Mouse (Mus musculus): ENCODE data around the gene Scaf8. TPM values are rescaled to one million over a fixed set of nuclear protein-coding genes. Genes with fewer than 3 reads are reported as not detected.

The Scaf8 gene
- polyA plus RNA-seq, 1 experiment, result not detected

GRCm38 (mm10) chr17:3200328-3200727 is 85.6 kb downstream of the Scaf8 start:
- Histone ChIP-seq H3K4me3 (ENCODE audit: insufficient read depth, low read depth, low read length) (no peak overlapping the region), H3K4me1 (ENCODE audit: control insufficient read depth, insufficient read depth, low read length) (0 out of 2 replicates have a peak, but pooled peaks cover 4% of the 10 kb centered on the region), H3K27ac (ENCODE audit: insufficient read depth, low read depth, low read length) (no peak overlapping the region)
- no peak for TF ChIP-seq POLR2A (IDR thresholded peaks at IDR 0.05; ENCODE audit: insufficient read depth, low read depth, low read length)
- TF ChIP-seq CTCF (IDR thresholded peaks at IDR 0.05; ENCODE audit: insufficient read depth, low read depth, low read length), result no peak
- 54% methylated on average over 8 of the region's 8 CpGs for WGBS

DNA sequence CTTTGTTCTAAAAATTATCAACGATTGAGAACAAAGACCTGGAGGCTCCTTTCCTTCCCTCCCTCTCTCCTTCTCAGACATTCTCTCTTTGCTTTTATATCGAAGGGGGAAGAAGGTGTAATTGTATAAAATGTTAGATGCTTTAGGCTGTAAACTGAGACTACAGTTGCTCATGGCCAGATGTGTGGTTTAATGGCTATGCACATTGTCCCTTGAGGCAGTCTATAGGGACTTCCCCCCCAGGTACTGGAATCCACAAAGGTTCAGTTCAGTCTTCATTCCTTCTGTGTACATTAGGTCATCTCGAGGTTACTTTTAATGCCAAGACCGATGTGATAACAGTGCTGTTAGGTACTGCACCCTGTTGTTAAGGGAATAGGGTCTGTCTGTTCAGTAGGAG is 89.1 kb downstream of the Scaf8 start:
- Histone ChIP-seq H3K4me1 (ENCODE audit: control insufficient read depth, insufficient read depth, low read length) (peaks cover 8% of the 10 kb centered on the region), H3K27ac (ENCODE audit: insufficient read depth, low read depth, low read length) (no peak overlapping the region), H3K4me3 (ENCODE audit: insufficient read depth, low read depth, low read length) (no peak overlapping the region)
- TF ChIP-seq CTCF (IDR thresholded peaks at IDR 0.05; ENCODE audit: insufficient read depth, low read depth, low read length), result no peak
- no peak for TF ChIP-seq POLR2A (IDR thresholded peaks at IDR 0.05; ENCODE audit: insufficient read depth, low read depth, low read length)
- WGBS, result 63% methylated on average over 4 of the region's 4 CpGs

DNA sequence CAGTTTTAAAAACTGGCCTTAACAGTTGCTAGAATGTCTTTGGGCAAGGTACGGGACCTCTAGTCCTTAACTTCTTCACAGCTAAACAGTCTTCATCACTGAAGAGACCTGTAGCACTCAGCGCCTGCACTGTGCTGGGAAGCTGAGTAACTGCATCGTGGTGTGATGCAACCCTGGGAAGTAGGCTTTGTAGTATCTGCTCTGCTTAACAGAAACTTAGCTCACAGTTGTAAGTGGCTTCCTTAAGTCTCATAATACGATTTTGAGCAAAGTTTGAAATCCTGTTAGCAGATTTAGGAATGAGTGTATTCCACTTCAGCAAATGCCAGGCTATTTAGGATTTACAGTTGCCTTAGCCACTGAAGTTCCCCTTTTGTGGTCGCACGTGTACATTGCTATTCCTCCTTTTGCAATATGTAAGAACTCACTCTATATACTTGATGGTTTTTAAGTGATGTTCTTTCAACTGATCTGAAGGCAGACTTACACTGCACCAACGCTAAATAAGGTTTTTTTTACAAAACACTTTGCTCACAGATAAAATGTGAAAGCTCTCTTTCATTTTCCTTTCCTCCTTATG is 90.1 kb downstream of the Scaf8 start:
- no peak for TF ChIP-seq CTCF (IDR thresholded peaks at IDR 0.05; ENCODE audit: insufficient read depth, low read depth, low read length)
- no peak for TF ChIP-seq POLR2A (IDR thresholded peaks at IDR 0.05; ENCODE audit: insufficient read depth, low read depth, low read length)
- Histone ChIP-seq H3K4me1 (ENCODE audit: control insufficient read depth, insufficient read depth, low read length) (peaks cover 8% of the 10 kb centered on the region), H3K4me3 (ENCODE audit: insufficient read depth, low read depth, low read length) (no peak overlapping the region), H3K27ac (ENCODE audit: insufficient read depth, low read depth, low read length) (no peak overlapping the region)
- WGBS, result 84% methylated on average over 7 of the region's 7 CpGs

- H3K27ac ChIP-seq (ENCODE audit: insufficient read depth, low read depth, low read length), result no peak overlapping the region
- no peak overlapping the region for H3K4me3 ChIP-seq (ENCODE audit: insufficient read depth, low read depth, low read length)
- 47% methylated on average over 2 of the region's 2 CpGs for WGBS
- TF ChIP-seq POLR2A (IDR thresholded peaks at IDR 0.05; ENCODE audit: insufficient read depth, low read depth, low read length), result no peak
- H3K4me1 ChIP-seq (ENCODE audit: control insufficient read depth, insufficient read depth, low read length), result peaks cover 4% of the 10 kb centered on the region
These were observed 92.0 kb downstream of the Scaf8 start for GRCm38 (mm10) chr17:3206527-3207398.

DNA sequence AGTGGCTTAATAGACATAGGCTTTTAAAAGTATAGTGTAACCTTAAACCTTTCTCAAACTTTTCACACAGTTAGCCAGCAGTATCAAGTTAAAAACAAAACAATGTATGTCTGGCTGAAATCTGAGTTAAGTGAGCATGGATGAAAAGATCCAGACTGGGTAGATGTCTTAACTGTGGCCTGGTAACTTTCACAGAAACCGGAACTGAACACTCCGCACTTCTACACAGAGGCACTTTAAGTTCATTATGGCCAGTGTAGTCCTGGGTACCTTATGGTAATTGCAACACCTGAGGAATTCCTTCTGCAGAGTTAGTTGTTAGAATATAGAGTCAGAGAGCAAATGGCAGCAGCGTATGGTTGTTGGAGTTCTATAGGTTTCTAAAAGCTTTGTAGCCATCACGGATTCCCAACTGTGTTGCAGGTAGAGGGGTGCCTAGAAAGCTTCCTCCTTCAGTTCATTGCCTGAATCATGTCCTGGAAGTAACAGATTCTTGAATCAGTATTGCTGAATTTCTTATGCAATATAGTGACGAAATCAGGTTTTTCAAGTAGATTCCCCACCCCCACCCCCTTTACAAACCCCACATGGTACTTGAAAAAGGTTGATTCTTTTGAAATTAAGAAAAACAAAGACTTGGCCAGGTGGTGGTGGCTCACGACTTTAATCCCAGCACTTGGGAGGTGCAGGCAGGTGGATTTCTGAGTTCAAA is 92.9 kb downstream of the Scaf8 start:
- Histone ChIP-seq H3K4me1 (ENCODE audit: control insufficient read depth, insufficient read depth, low read length) (peaks cover 4% of the 10 kb centered on the region), H3K27ac (ENCODE audit: insufficient read depth, low read depth, low read length) (no peak overlapping the region), H3K4me3 (ENCODE audit: insufficient read depth, low read depth, low read length) (no peak overlapping the region)
- WGBS, result 85% methylated on average over 6 of the region's 6 CpGs
- TF ChIP-seq CTCF (IDR thresholded peaks at IDR 0.05; ENCODE audit: insufficient read depth, low read depth, low read length) (no peak), POLR2A (IDR thresholded peaks at IDR 0.05; ENCODE audit: insufficient read depth, low read depth, low read length) (no peak)

DNA sequence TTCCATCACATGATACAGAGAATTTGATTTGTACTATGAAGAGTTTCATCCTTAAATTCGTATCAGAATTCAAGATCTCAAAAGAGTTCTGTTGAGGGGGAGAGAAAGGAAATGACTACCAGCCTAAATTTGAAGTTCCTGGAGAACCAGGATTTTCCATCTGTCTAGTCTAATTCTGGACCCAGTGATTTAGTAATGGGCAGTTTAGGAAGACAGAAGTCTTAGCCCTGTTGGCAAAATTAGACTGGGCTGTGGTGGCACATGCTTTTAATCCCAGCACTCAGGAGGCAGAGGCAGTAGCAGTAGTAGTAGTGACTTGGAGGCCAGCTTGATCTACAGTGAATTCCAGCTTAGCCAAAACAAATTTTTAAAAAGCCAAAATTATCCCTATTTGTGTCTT is 93.7 kb downstream of the Scaf8 start:
- Histone ChIP-seq H3K27ac (ENCODE audit: insufficient read depth, low read depth, low read length) (no peak overlapping the region), H3K4me1 (ENCODE audit: control insufficient read depth, insufficient read depth, low read length) (peaks cover 6% of the 10 kb centered on the region), H3K4me3 (ENCODE audit: insufficient read depth, low read depth, low read length) (no peak overlapping the region)
- 40% methylated on average over 1 of the region's 1 CpGs for WGBS
- TF ChIP-seq CTCF (IDR thresholded peaks at IDR 0.05; ENCODE audit: insufficient read depth, low read depth, low read length), result no peak
- no peak for TF ChIP-seq POLR2A (IDR thresholded peaks at IDR 0.05; ENCODE audit: insufficient read depth, low read depth, low read length)

DNA sequence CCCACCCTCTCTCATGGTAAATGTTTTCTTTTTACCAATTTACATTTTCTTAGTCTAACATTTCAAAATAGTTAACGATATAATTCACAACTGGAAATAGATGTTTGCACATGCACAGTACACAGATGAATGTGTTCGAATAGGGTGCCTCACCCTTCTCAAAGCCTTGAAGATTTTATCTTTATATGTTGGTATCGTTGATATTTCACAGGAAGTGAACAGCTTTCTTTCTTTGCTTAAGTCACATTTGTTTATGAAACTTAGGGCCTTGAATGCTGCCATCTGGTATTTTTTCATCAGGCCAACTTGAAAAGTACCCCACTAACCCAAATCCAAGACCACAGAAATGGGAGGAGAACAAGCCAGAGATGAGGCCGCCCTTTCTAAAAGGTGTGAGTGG is 94.8 kb downstream of the Scaf8 start:
- Histone ChIP-seq H3K4me1 (ENCODE audit: control insufficient read depth, insufficient read depth, low read length) (peaks cover 6% of the 10 kb centered on the region), H3K27ac (ENCODE audit: insufficient read depth, low read depth, low read length) (no peak overlapping the region), H3K4me3 (ENCODE audit: insufficient read depth, low read depth, low read length) (no peak overlapping the region)
- TF ChIP-seq CTCF (IDR thresholded peaks at IDR 0.05; ENCODE audit: insufficient read depth, low read depth, low read length), result no peak
- 81% methylated on average over 4 of the region's 4 CpGs for WGBS

- WGBS, result 94% methylated on average over 5 of the region's 5 CpGs
- TF ChIP-seq POLR2A (IDR thresholded peaks at IDR 0.05; ENCODE audit: insufficient read depth, low read depth, low read length) (no peak), CTCF (IDR thresholded peaks at IDR 0.05; ENCODE audit: insufficient read depth, low read depth, low read length) (no peak)
- H3K4me3 ChIP-seq (ENCODE audit: insufficient read depth, low read depth, low read length), result no peak overlapping the region
- H3K27ac ChIP-seq (ENCODE audit: insufficient read depth, low read depth, low read length), result no peak overlapping the region
- peaks cover 6% of the 10 kb centered on the region for H3K4me1 ChIP-seq (ENCODE audit: control insufficient read depth, insufficient read depth, low read length)
These were observed 95.4 kb downstream of the Scaf8 start for GRCm38 (mm10) chr17:3210134-3210533.

DNA sequence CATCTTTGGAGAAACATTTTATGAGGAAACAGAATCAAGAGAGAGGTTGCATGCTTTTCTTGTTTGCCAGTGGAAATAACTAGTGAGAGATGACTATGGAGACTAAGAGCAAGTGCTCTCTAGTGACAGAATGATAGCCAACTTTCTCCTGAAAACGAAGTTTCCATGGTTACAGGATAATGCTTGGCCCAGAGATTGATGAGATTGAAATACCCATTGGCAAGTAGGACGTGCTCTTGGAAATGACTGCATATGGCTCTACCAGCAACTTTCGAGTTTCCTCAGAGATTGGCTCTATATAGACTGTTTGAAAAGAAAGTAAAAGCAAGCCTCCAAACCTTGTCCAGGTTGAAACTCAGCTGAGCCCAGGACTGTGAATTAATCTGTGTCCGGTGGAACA is 97.3 kb downstream of the Scaf8 start:
- Histone ChIP-seq H3K27ac (ENCODE audit: insufficient read depth, low read depth, low read length) (no peak overlapping the region), H3K4me1 (ENCODE audit: control insufficient read depth, insufficient read depth, low read length) (0 out of 2 replicates have a peak, but pooled peaks cover 2% of the 10 kb centered on the region), H3K4me3 (ENCODE audit: insufficient read depth, low read depth, low read length) (no peak overlapping the region)
- TF ChIP-seq POLR2A (IDR thresholded peaks at IDR 0.05; ENCODE audit: insufficient read depth, low read depth, low read length) (no peak), CTCF (IDR thresholded peaks at IDR 0.05; ENCODE audit: insufficient read depth, low read depth, low read length) (no peak)
- 61% methylated on average over 4 of the region's 4 CpGs for WGBS

Measured in olfactory bulb, adult 2 months (tissue).